Mouse (Mus musculus): ENCODE data around the gene Rnf187.

DNA sequence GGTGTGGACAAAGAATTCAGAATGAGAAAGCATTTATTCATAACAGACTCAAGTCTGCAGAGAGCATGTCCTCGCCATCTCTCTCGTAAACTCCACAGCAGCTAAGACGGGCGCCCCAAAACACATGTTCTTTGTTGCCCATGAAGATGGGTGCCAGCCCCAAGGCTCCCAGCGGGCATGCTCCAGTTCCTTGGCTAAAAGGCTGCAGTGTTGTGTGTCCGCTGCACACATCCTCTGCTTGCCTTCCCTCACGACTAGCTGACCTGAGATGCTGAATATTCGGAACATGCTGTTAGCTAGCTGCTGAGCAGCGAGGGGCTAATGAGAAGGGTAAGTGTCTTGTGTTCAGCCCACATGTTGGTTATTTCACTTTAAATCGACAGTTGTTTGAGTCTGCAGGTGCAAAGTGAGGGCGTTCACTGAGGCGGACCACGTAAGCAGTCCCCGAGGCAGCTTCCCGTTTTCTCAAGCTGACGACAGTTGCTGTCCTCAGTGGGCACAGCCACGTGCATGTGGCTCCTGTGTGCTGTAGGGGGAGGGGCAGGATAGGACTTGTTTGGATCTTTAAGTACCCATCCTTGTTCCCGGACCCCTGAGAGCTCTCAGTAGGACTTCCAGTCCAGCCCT is 43.9 kb upstream of the Rnf187 start:
- TF ChIP-seq CTCF (IDR thresholded peaks at IDR 0.05; ENCODE audit: control insufficient read depth, insufficient read depth, insufficient read length) (no peak), CEBPB (IDR thresholded peaks at IDR 0.05; ENCODE audit: low read depth) (no peak), USF1 (IDR thresholded peaks at IDR 0.05; ENCODE audit: low read depth) (no peak), MAX (IDR thresholded peaks at IDR 0.05) (no peak), MYOG (IDR thresholded peaks at IDR 0.05; ENCODE audit: control insufficient read depth, extremely low read depth, insufficient read length) (no peak), MYOD1 (IDR thresholded peaks at IDR 0.05; ENCODE audit: control insufficient read depth, insufficient read length, low read depth) (no peak)

Measured in C2C12 (cell line).